Mouse (Mus musculus) heart, embryonic 11.5 days (tissue): ENCODE results near the gene Scaf8. TPM values are rescaled to one million over a fixed set of nuclear protein-coding genes. Genes with fewer than 3 reads are reported as not detected.
"Not testable (repeated sequence)": the region's sequence is repeated elsewhere in the genome, so short reads cannot be mapped to it uniquely, and the experiment has no call there.

Experiments
- ATAC-seq: fragments of 200-750 bp; cut with Nextera tagmentation; replicated peaks from 2 replicates; pipeline ENCODE4 v1.8.0; 2017; ENCODE audit warnings: moderate library complexity; ENCODE audit not compliant: insufficient number of reproducible peaks, low FRiP score, low TSS enrichment
- H3K27ac ChIP-seq: fragments of 300-500 bp; sonication (generic); 2 replicates; pipeline ENCODE4 v1.5.1; 2014; ENCODE audit warnings: mild to moderate bottlenecking, low read depth, low read length
- H3K27me3 ChIP-seq: fragments of 300-500 bp; sonication (generic); 2 replicates; pipeline ENCODE4 v1.6.1; 2014; ENCODE audit warnings: mild to moderate bottlenecking, low read length, mixed read lengths; ENCODE audit not compliant: control insufficient read depth, insufficient read depth
- H3K36me3 ChIP-seq: fragments of 300-500 bp; sonication (generic); 2 replicates; pipeline ENCODE4 v1.6.1; 2014; ENCODE audit warnings: mild to moderate bottlenecking, low read length, moderate library complexity, mixed read lengths; ENCODE audit not compliant: control insufficient read depth, insufficient read depth
- H3K4me1 ChIP-seq: fragments of 300-500 bp; sonication (generic); 2 replicates; pipeline ENCODE4 v1.6.1; 2014; ENCODE audit warnings: low read length; ENCODE audit not compliant: control insufficient read depth, insufficient read depth
- H3K4me2 ChIP-seq: fragments of 300-500 bp; sonication (generic); 2 replicates; pipeline ENCODE4 v1.6.1; 2014; ENCODE audit warnings: mild to moderate bottlenecking, moderate library complexity
- H3K4me3 ChIP-seq: fragments of 300-500 bp; sonication (generic); 2 replicates; pipeline ENCODE4 v1.5.1; 2014; ENCODE audit warnings: low read depth, low read length
- H3K9ac ChIP-seq: fragments of 300-500 bp; sonication (generic); 2 replicates; pipeline ENCODE4 v1.6.1; 2014; ENCODE audit warnings: mild to moderate bottlenecking, low read depth, low read length, moderate library complexity
- H3K9me3 ChIP-seq: fragments of 300-500 bp; sonication (generic); replicated peaks from 2 replicates; pipeline ENCODE4 v1.6.1; 2016; ENCODE audit warnings: low read length; ENCODE audit not compliant: control insufficient read depth
- WGBS: fragments of 180-500 bp; shearing (Covaris S2); extraction: QIAGEN DNeasy Blood & Tissue Kit; methylation state at CpG from one replicate; pipeline ENCODE4 v1.1.7; 2014; ENCODE audit not compliant: insufficient replicate concordance; 5-methylcytosine and 5-hydroxymethylcytosine counted together
- polyA plus RNA-seq: library from polyadenylated mRNA; unstranded; fragments of >200 nt; fragmentation: Nextera tagmentation; extraction: Ambion mirVana; gene quantifications from 2 replicates; pipeline ENCODE4 v1.2.1, GENCODE M21; 2014

The Scaf8 gene
- polyA plus RNA-seq, 1 experiment from 2014 or later, result 20.6 TPM

- WGBS, result 90% methylated on average over 3 of the region's 3 CpGs
- Histone ChIP-seq H3K9me3 (no peaks in the 10 kb centered on the region), H3K4me2 (no peak overlapping the region), H3K4me1 (peaks cover 7% of the 10 kb centered on the region), H3K4me3 (no peak overlapping the region), H3K9ac (no peak overlapping the region), H3K27me3 (no peaks in the 10 kb centered on the region), H3K27ac (no peak overlapping the region), H3K36me3 (peaks cover 3% of the 10 kb centered on the region; the same call in 1 of the 2 replicates)
- no peak for ATAC-seq
Measured at GRCm38 (mm10) chr17:3129791-3130190, 15.0 kb downstream of the Scaf8 start.

GRCm38 (mm10) chr17:3135346-3135745 lies 20.6 kb downstream of the Scaf8 start:
- Histone ChIP-seq H3K9ac (no peak overlapping the region), H3K4me3 (no peak overlapping the region), H3K27ac (no peak overlapping the region), H3K36me3 (peaks cover 3% of the 10 kb centered on the region; the same call in 1 of the 2 replicates), H3K4me2 (no peak overlapping the region), H3K27me3 (no peaks in the 10 kb centered on the region), H3K4me1 (peaks cover 35% of the 10 kb centered on the region), H3K9me3 (no peaks in the 10 kb centered on the region)
- ATAC-seq, result no peak

GRCm38 (mm10) chr17:3136127-3136526 lies 21.4 kb downstream of the Scaf8 start:
- Histone ChIP-seq H3K27me3 (no peaks in the 10 kb centered on the region), H3K9ac (no peak overlapping the region), H3K4me1 (peaks cover 35% of the 10 kb centered on the region), H3K4me3 (no peak overlapping the region), H3K27ac (no peak overlapping the region), H3K9me3 (no peaks in the 10 kb centered on the region), H3K4me2 (no peak overlapping the region), H3K36me3 (peaks cover 3% of the 10 kb centered on the region; the same call in 1 of the 2 replicates)
- ATAC-seq, result no peak
- WGBS, result 84% methylated on average over 7 of the region's 7 CpGs

DNA sequence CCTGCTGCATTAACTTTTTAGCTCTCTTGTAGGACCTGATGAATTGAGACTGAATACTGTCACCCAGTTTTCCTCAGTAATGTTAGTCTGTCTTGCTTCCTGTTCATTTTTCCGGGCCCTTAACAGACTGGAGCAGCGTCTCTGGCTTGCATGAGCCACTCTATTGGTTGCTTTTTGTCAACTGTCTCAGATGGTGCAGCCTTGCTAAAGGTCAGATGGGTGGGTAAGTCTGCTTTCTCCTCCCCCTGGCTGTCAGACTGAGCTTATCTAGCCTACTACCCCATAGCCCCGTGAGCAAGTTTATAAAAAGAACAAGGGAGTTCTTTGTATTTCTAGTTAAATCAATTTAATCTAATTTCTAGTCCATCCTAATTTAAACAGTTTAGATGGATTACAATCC lies 23.6 kb downstream of the Scaf8 start:
- ATAC-seq, result 0 out of 2 replicates have a peak, but pooled peaks have one; percentile 70
- Histone ChIP-seq H3K36me3 (no peaks in the 10 kb centered on the region), H3K4me3 (no peak overlapping the region), H3K27me3 (no peaks in the 10 kb centered on the region), H3K4me1 (peaks cover 35% of the 10 kb centered on the region), H3K27ac (peak overlapping the region; percentile 70), H3K9ac (no peak overlapping the region), H3K4me2 (peak overlapping the region; percentile 41), H3K9me3 (no peaks in the 10 kb centered on the region)
- WGBS, result 10% methylated on average over 3 of the region's 3 CpGs

DNA sequence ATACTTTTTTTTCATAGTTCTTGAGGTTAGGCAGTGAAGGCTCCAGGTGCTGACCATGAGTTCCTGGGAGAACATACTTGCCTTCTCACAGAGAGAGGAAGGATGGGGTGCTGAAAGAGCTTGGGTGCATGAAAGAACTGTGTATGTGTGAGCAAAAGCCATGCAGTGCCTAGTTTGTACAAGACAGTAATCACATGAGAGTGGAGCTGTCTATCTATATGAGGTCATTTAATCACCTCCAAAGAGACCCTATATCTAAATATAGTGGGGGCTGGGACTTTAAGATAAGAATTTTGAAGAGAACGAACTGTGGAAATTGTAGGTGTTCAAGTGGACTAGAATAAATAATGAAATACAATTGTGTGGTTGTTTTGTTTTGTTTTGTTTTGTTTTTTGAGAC lies 25.3 kb downstream of the Scaf8 start:
- no peaks in the 10 kb centered on the region for H3K9me3 ChIP-seq
- H3K4me3 ChIP-seq, result no peak overlapping the region
- no peak for ATAC-seq
- H3K27ac ChIP-seq, result no peak overlapping the region
- H3K36me3 ChIP-seq, result no peaks in the 10 kb centered on the region
- H3K27me3 ChIP-seq, result no peaks in the 10 kb centered on the region
- no peak overlapping the region for H3K9ac ChIP-seq
- 32% methylated on average over 1 of the region's 1 CpGs for WGBS
- H3K4me2 ChIP-seq, result no peak overlapping the region
- peaks cover 35% of the 10 kb centered on the region for H3K4me1 ChIP-seq

DNA sequence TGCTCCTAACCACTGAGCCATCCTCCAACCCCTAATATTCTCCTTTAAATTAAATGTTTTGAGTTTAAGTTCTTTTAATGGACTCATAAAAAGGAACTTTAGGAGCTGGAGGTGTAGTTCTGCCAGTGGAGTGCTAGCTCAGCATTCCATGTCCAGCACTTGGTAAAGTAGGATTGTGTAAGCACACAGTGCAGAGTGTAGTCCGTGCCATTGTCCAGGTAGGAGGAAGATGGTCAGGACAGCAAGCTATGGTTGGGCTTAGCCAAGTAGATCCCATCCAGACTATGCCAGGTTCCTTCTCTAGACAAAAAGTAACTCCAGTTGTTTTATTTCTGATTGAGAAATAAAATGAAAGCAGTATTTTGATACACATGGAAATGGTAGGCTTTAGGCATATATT lies 34.1 kb downstream of the Scaf8 start:
- no peaks in the 10 kb centered on the region for H3K9me3 ChIP-seq
- WGBS, result 88% methylated on average over 1 of the region's 1 CpGs

DNA sequence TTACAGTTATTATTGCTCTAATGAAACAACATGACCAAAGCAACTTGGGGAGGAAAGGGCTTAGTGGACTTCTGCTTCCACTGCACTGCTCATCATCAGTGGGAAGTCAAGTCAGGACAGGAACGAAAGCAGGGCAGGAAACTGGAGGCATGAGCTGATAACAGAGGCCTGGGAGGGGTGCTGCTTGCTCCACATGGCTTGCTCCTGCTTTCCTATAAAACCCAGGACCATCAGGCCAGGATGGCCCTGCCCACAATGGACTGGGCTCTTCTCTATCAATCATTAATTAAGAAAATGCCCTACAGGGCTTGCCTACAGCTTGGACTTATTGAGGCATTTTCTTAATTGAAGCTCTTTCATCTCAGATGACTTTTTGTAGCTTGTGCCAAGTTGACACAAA lies 34.8 kb downstream of the Scaf8 start:
- no peak overlapping the region for H3K27ac ChIP-seq
- H3K4me2 ChIP-seq, result no peak overlapping the region
- no peaks in the 10 kb centered on the region for H3K27me3 ChIP-seq
- no peak for ATAC-seq
- H3K4me1 ChIP-seq, result peaks cover 7% of the 10 kb centered on the region; the same call in 1 of the 2 replicates
- H3K36me3 ChIP-seq, result peaks cover 9% of the 10 kb centered on the region
- H3K9ac ChIP-seq, result no peak overlapping the region
- H3K9me3 ChIP-seq, result no peaks in the 10 kb centered on the region
- H3K4me3 ChIP-seq, result no peak overlapping the region
- WGBS, result 14% methylated on average over 1 of the region's 1 CpGs

More for the DNA sequence above, 34.1 kb downstream of the Scaf8 start:
- Histone ChIP-seq H3K4me3 (no peak overlapping the region), H3K4me2 (no peak overlapping the region), H3K4me1 (peaks cover 7% of the 10 kb centered on the region; the same call in 1 of the 2 replicates), H3K27ac (no peak overlapping the region), H3K36me3 (peaks cover 9% of the 10 kb centered on the region), H3K9ac (no peak overlapping the region), H3K27me3 (no peaks in the 10 kb centered on the region)
- no peak for ATAC-seq

GRCm38 (mm10) chr17:3150701-3151100 lies 35.9 kb downstream of the Scaf8 start:
- not testable (repeated sequence) for H3K36me3 ChIP-seq, ATAC-seq, H3K4me1 ChIP-seq, H3K9me3 ChIP-seq, H3K27ac ChIP-seq, H3K9ac ChIP-seq, H3K4me3 ChIP-seq, H3K4me2 ChIP-seq, H3K27me3 ChIP-seq
- WGBS, result 77% methylated on average over 1 of the region's 1 CpGs

DNA sequence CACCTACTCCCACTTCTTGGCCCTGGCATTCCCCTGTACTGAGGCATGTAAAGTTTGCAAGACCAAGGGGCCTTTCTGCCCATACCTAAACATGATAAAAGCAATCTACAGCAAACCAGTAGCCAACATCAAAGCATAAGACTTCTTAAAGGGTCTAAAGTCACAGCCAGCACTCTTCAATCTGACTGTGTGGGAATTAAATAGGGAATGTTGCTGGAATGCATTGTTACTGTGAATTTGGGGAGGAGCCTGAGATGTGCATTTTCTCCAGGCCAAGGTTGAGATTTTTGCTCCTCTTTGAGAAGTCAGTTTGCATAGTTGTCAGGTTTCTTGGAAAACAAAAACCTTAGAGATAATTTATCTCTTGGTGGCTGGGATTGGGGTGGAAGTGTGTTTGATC lies 36.4 kb downstream of the Scaf8 start:
- Histone ChIP-seq H3K4me3 (no peak overlapping the region), H3K27me3 (no peaks in the 10 kb centered on the region), H3K4me2 (no peak overlapping the region), H3K4me1 (peaks cover 7% of the 10 kb centered on the region; the same call in 1 of the 2 replicates), H3K9me3 (no peaks in the 10 kb centered on the region), H3K27ac (no peak overlapping the region), H3K9ac (no peak overlapping the region), H3K36me3 (peaks cover 6% of the 10 kb centered on the region; the same call in 1 of the 2 replicates)
- no peak for ATAC-seq
